Mouse (Mus musculus) lung, adult 2 months (tissue): ENCODE results near the gene Rps3.

Source experiments
- CTCF ChIP-seq: fragments of 200-500 bp; IDR thresholded peaks from 2 replicates; pipeline ENCODE4 v1.5.1; 2011; ENCODE audit warnings: mild to moderate bottlenecking, low read length, control low read depth; ENCODE audit not compliant: insufficient read depth
- POLR2A ChIP-seq: fragments of 200-500 bp; IDR thresholded peaks from 2 replicates; pipeline ENCODE4 v1.6.1; 2011; ENCODE audit warnings: low read depth, mild to moderate bottlenecking, control low read depth, low read length, borderline replicate concordance; ENCODE audit errors: extremely low read depth

- TF ChIP-seq CTCF (no peak), POLR2A (no peak)
These were observed 55.6 kb downstream of the Rps3 start for GRCm38 (mm10) chr7:99427987-99428386.
